Mouse (Mus musculus) erythroblast, embryonic 14.5 days (primary cell): ENCODE results near the gene Pimreg.

Experiments used
- GATA1 ChIP-seq: IDR thresholded peaks from 2 replicates; pipeline ENCODE4 v1.6.1; 2012; ENCODE audit warnings: low read length, inconsistent platforms, mixed read lengths
- TAL1 ChIP-seq: IDR thresholded peaks from 3 replicates; pipeline ENCODE4 v1.6.1; 2012; ENCODE audit warnings: low read length, inconsistent platforms, mixed read lengths

DNA sequence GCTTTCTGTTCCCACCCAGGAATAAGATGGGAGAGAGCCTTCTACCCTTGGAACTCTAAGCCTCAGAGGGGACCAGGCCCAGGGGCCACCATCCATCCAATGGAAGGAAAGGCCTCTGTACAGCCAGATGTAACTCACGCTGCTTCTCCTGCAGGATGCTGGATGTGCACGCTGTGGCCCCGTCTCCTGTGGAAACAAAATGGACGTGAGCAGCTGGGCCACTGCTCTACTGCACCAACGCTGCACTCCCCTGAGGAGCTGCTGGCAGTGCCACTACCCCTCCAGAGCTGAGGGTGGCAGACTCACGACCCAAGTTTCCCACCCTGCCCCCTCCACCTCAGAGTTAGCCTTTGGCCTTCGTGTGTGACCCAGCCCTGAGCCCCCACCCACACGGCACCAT is 50.6 kb downstream of the Pimreg start:
- TF ChIP-seq GATA1 (no peak), TAL1 (no peak)
